Mouse (Mus musculus) layer of hippocampus, postnatal 10 days (tissue): ENCODE results near the gene Aarsd1. TPM values are rescaled to one million over a fixed set of nuclear protein-coding genes. Genes with fewer than 3 reads are reported as not detected.
"Not testable (repeated sequence)": the region's sequence is repeated elsewhere in the genome, so short reads cannot be mapped to it uniquely, and the experiment has no call there.

Experiments used
- DNase-seq, 2 experiments: peaks; one replicate each; pipeline ENCODE4 v3.0.0; 2021; ENCODE audit warnings: low spot score in 2 of 2
- total RNA-seq, 2 experiments: library from RNA; stranded (reverse); gene quantifications; 2 replicates each; pipeline ENCODE4 v1.2.3; 2021

Aarsd1 gene
- total RNA-seq, 2 experiments from 2014 or later: 51.0 to 57.2 TPM

DNA sequence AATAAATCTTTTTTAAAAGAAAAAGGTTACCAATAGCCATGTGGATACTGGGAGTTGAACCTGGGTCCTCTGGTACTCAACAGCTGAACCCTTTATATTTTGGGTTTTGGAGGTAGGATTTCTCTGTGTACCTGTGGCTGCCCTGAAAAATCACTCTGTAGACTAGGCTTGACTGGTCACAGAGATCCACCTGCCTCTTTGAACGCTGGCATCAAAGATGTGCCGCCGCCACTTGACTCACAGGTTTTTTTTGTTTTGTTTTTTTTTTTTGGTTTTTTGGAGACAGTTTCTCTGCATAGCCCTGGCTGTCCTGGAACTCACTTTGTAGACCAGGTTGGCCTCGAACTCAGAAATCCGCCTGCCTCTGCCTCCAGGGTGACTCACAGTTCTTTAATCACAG, 30.4 kb upstream of the Aarsd1 start:
- no peak for DNase-seq

DNA sequence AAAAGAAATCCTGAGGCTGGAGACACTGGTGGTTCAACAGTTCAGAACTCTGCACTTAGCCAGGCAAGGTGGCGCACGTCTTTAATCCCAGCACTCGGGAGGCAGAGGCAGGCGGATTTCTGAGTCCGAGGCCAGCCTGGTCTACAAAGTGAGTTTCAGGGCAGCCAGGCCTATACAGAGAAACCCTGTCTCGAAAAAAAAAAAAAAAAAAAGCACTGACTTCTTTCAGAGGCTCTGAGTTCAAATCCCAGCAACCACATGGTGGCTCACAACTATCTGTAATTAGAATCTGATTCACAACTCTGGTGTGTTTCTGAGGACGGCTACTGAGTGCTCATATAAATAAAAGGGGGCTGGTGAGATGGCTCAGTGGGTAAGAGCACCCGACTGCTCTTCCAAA, 29.4 kb upstream of the Aarsd1 start:
- DNase-seq: not testable (repeated sequence)

DNA sequence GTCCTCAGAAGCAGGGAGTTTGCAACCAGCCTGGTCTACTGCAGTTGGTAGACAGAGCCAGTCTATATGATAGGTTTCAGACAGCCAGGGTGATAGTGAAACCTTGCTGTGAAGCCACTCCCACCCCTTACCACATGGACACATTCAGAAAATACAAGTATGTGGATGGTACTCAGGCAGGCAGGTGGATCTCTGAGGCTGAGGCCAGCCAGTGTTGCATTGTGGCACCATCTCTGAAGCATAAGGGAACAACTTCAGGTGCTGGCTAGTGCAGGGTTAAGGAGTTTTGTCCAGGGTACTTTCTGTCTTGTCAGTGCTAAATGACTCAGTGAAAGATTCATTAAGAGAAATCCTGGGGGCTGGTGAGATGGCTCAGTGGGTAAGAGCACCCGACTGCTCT, 28.9 kb upstream of the Aarsd1 start:
- no peak for DNase-seq

DNA sequence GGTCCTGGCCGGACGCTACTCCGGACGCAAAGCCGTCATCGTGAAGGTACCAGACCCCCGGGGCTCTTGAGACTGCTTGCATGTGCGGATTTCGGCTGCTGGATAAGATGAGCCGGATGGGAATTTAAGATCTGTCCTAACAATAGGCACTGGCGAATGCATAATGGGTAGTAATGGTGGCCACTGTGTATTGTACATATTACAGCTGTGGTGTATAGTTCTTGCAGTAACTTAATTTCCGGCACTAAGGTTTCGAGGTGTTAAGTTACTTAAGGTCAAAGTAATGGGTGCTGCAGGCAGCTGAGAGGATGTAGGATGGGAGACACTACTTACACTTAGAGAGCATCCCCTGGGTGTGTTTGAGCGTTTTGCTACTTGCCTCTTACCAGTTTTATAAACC, 25.3 kb upstream of the Aarsd1 start:
- no peak for DNase-seq

DNA sequence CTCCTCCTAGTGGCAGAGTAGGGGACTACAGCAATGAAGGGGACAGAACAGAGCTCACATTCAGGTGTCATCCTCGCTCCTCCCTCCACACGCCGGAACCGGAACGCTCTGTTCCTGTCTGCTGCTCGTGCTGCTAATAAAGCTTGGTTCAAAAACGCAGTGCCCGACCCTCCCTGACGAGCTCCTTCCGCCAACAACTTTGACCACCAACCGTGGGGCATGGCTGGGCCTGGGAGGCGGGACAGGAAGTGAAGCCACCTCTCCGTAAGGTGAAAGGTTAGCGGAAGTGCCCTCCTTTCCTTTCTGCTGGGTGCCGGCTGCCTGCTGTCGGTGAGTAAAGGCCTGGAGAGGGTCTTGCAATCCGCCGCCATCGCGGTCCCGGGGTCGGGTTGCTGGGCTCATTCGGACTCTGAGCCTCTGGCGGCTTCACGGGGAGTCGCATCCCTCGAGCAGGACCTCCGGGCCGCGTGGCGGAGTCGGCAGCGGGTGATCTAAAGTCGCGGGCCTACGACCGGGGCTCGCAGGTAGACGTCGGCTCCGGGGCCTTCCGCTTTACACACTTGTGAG, 24.8 kb upstream of the Aarsd1 start, which contains the start of gene Rpl27:
Gene Rpl27, plus strand, starts transcription at position 172 of the 567 bp plus-strand sequence.
- peak; percentile 96 to 97 for DNase-seq

DNA sequence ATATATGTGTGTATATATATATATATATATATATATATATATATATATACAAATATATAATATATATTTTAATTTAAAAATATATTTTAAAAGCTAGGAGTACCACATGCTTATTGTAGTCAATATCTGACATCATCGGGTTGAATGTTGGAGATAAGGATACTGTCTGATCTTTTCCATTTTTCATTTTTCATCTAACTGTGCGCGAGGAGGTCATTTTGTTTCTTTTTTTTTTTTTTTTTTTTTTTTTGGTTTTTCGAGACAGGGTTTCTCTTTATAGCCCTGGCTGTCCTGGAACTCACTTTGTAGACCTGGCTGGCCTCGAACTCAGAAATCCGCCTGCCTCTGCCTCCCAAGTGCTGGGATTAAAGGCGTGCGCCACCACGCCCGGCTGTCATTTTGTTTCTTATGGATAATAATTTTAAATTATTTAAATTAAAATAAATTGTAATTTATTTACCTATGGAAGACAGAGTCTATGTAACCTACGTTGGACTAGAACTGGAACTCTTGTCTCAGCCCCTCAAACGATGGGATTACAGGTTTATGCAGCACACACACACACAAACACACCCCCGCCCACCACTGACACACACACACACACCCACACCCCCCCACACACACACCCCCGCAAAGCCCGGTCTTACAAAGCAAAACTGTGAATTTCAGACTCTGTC, 24.2 kb upstream of the Aarsd1 start:
- not testable (repeated sequence) for DNase-seq

DNA sequence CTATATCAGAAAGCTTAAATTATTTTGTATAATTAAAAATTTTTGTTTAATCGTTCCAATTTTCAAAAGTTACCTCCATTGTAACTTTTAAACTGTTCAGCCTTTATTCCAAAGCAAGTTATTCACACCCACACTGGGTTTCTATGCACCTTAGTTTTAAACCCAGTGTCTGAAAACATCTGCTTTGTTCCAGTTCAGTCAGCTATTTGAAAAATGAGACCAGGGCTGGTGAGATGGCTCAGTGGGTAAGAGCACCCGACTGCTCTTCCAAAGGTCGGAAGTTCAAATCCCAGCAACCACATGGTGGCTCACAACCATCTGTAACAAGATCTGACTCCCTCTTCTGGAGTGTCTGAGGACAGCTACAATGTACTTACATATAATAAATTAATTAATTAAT, 20.6 kb upstream of the Aarsd1 start:
- DNase-seq: not testable (repeated sequence)

DNA sequence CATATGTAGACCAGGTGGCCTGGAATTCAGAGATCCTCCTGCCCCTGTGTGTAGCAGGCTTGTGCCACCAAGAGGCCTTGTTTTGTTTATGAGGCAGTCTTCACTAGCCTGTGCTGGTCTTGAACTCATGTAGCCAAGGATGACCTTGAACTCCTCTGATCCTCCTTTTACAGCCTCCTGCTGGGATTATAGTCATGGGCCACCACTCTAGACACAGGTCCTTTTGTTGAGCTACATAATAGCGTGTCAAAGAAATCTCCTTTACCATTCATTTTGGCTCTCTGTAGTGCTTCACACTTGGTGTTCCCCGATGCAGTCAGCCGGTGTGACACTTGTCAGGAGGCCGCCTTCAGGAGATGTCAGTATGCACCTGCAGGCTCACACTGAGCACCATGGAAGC, 19.5 kb upstream of the Aarsd1 start:
- no peak for DNase-seq

DNA sequence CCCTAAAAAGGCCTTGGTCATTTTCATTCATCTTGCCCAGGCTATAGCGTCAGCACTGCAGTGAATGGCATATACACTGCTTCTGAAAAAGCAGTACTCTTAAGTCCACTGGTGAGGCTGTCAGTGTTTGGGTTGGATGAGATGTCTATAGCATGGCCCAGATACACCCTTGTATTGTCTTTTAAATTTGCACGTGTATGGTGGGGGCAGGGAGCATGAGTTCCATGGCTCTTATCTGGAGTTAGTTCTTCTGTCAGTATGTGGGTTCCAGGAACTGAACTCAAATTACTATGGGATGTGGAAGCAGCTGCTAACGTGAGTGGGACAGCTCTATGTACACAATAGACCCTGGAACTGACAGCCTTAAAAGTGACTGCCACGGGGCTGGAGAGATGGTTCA, 18.4 kb upstream of the Aarsd1 start:
- DNase-seq: no peak

DNA sequence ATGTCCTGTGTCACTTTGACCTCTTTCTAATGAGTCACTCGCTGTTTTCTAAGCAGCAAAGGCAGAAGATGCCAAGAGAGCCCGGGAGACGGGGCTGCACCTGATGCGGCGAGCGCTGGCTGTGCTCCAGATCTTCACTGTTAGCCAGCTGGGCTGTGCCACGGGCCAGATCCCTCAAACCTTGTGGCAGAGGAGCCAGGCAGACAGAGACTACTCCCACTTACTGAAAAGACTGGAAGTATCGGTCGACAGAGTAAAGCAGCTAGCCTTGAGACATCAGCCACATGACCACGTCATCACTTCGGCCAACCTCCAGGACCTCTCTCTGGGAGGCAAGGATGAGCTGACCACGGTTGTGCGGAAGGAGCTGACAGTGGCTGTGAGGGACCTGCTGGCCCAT, 16.0 kb upstream of the Aarsd1 start:
- no peak for DNase-seq

DNA sequence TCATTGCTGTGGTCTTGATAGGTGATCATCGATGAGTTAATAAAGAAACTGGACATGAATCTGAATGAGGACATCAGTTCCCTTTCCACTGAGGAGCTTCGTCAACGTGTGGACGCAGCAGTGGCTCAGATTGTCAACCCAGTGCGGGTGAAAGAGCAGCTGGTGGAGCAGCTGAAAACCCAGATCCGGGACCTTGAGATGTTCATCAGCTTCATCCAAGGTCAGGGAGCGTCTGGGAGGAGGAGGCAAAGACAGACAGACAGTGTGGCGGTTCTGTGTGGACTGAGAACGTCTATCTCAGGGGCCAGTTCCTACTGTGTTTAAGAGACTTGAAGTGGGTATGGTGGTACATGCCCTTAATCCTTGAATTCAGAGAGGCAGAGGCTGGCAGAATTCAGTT, 13.9 kb upstream of the Aarsd1 start:
- no peak for DNase-seq

DNA sequence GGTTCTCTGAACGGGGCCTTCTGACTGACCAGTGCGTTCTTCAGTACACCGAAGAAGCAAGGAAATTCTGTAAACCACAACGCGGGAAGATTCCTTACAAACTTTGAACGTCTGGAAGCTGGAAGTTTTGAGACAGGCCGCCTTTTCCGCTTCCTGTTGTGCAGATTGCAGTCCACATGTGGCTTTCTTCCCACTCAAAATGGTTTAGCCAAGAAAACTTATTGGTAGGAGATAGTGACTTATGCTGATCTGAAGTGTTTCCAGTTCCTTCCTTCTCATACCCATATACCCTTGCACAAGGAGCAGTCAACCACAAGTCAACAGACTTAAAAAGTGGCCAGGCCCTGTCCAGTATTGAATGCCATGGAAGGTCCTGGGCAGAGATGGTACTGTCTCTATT, 8.8 kb upstream of the Aarsd1 start:
- DNase-seq: no peak

DNA sequence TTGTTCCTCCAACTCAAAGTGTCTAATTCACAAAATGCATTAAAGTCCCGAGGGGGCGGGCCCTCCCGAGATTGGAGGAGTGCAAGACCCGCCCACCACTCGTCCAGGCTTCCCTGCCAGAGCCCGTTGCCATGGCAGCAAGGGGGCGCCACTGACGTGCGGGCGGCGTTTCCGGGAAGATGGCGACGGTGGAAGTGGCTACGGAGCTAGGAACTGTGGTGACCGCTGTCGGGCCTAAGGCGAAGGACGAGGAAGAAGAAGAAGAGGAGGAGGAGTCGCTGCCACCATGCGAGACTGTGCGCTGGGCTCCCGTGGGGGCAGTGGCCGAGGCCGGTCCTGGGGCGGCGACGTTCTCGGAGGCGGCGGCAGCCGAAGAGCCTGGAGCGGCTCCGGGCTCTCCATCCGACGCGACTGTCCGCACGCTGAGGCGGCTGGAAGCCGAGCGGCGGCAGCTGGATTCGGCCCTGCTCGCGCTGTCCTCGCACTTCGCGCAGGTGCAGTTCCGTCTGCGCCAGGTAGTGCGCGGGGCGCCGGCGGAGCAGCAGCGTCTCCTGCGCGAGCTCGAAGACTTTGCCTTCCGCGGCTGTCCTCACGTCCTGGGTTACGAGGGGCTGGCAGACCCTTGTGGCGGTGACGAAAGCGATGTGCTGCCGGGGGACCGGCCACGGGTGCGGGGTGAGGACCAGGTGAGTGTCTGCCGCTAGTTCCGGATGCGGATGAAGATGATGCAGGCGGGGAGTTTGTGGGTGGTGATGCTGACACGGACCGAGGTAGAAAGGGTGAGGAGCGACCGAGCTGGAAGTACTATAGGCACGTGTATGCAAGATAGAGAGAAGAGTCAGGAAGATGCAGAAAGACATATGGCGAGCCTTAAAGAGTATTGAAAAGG, 7.8 kb upstream of the Aarsd1 start, which contains the start of the genes Rundc1 and Ptges3l:
Gene Rundc1, plus strand, starts transcription at position 161 of the 889 bp plus-strand sequence.
Gene Ptges3l, minus strand, starts transcription at position 409 of the 889 bp plus-strand sequence.
- DNase-seq: peak; percentile 99

DNA sequence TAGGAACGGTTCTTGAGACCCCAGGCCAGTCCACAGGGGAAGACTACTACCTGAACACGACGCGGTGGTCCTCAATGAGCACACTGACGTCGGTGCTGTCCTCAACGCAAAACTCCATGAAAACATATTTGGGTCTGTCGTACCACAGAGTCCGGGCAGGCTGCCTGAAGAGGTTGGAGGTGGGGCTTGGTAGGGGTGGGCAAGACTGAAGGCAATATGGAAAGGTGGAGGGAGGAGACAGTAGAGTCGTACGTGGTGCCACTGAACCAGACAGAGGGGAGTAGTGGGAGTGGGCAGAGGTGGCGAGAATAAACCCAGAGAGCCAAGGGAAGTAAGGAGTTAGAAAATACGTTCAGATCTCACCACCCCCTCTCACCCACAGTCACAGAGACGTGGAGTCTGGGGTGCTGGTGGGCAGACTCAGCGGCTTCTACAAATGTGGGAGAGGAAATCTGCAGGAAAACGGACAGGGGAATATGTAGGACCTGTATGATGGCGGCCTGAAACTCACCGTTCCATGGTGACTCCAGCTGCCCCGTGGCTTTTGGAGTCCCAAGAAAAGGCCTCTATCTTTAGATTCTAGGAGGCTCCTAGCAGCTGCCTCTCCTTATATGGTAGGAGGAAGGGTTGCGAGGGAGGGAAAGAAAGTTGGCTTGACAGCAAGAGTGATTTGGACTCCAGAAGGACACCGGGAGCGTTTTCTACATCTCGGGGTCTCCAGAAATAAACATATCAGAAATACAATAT, 6.9 kb upstream of the Aarsd1 start, which contains the start of gene Gm27029:
Gene Gm27029, minus strand, starts transcription at position 692 of the 747 bp plus-strand sequence.
- DNase-seq: no peak

DNA sequence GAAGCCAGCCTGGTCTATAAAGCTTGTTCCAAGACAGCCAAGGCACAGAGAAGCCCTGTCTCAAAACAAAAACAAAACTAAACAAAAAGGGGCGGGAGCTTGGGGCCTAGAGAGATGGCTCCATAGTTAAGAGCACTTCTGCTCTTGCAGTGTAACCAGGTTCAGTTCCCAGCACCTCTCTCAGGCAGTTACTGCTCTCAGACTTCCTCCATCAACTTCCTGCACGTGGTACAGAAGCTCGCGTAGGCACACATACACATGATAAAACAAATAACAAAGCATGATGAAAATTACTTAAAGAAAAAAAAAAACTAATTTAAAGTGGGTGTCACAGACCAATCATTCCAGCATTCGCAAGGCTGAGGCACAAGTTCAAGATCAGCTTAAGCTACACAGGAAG, 2.7 kb upstream of the Aarsd1 start:
- no peak for DNase-seq

DNA sequence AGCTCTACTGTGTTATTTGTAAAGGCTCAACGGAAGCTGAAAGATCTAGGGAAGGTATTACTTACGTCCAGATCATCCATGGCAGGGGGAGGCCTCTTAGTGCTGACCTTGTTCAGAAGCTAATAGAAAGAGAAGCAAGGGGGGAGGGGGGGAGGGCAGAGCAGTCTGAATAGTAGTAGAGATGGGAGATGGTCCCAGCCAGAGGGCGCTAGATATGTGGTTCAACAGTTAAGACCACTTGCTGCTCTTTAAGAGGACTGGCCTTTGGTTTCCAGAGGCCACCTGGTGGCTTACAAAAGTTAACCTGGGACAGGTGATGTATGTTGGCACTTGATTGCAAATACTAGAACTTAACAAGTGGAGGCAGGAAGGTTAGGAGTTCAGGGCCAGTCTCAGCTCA, 2.2 kb upstream of the Aarsd1 start:
- no peak for DNase-seq

DNA sequence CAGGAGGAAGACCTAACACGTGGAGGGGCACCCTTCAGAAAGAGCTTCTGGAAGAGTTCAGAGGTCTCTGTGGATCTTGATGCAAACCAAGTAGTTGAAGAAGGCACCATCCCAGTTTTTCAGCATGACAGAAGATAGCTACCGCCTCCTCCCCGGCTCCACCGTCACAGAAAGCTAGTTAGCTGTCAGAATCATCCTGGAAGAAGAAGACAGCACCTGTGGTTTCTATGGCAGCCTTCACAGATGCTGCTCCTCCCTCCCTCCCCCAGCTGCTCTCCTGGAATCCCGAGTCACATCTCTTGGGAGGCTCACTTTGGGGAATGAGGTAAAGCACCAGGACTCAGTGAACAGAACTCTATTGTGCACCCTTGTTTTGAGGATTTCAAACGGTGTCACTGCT, 1.6 kb upstream of the Aarsd1 start:
- DNase-seq: no peak

DNA sequence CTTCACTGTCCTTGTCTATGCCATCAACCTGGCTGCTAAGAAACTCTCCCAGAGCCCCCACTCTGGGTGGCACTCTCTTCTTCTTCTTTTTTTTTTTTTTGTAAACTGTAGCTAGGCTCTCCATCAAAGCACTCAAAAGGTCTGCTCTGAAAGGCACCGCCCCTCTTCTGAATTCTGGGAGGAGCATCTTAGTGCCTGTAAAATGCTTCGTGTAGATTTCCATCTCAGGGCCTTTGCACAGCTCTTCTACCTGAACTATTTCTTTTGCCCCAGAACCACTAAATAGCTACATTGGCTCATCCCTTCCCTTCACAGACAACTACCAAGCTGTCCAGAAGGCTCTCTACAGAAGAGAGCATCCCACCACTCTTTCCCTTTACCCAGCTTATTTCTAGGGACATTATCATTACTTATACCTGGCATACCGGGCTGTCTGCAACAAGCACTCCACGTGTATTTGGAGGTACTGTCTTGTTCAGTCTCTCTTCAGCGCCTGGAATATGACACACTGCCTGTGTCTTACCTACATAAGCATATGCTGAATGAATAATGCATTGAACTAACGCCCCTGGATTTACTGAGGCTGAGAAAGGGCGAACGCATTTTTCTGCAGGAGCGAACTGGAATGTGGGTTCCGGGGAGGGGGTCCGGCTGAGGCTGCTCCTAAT, 848 bp downstream of the Aarsd1 start:
- DNase-seq: no peak

DNA sequence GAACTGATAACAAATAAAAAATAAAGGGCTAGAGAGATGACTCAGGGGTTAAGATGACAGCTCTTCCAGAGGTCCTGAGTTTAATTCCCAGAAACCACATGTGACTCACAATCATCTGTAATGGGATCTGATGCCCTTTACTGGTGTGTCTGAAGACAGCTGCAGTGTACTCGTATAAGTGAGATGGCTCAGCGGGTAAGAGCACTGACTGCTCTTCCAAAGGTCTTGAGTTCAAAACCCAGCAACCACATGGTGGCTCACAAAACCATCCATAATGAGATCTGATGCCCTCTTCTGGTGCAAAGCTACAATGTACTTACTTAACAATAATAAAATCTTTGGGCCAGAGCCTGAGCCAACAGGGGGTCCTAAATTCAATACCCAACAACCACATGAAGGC, 2.1 kb downstream of the Aarsd1 start:
- DNase-seq: no peak

DNA sequence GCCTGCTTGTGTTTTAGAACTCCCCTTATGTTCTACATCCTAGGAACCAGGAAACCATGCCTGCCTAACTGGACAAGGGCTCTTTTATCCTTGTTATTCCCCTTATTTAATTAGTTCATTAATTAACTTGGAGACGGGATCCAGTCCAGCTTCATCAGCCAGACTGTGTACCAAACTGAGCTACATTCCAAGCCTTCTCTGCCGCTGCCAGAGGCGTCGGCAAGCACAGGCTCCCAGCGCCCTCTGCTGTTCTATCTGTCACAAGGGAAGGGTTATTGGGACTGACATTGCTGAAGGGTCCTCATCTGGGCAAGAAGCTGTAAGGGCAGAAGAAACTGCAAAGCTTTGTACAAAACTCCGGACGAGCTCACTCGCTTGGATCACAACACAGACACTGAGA, 22.3 kb downstream of the Aarsd1 start:
- peak; percentile 87 for DNase-seq

DNA sequence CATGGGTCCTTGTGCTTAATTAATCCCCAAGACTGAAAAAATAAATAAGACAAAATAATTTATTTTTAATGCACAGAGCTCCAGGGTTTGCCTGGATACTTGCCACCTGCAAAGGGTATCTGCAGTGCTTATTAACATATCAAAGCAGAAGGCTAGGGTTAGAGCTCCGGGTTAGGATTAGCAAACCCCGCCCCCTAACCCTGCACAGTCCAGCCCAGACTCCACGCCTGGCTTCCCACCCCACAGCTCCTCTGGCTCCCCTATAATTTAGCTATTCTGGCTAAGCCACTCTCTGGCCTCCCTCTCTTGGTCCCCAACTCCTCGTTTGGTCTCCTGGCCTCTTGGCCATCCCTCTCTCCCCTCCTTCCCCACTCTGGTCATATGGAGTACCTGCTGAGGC, 35.6 kb downstream of the Aarsd1 start:
- no peak for DNase-seq
